Mouse (Mus musculus): Measurements from ENCODE around the gene Midn.

Gene Midn

DNA sequence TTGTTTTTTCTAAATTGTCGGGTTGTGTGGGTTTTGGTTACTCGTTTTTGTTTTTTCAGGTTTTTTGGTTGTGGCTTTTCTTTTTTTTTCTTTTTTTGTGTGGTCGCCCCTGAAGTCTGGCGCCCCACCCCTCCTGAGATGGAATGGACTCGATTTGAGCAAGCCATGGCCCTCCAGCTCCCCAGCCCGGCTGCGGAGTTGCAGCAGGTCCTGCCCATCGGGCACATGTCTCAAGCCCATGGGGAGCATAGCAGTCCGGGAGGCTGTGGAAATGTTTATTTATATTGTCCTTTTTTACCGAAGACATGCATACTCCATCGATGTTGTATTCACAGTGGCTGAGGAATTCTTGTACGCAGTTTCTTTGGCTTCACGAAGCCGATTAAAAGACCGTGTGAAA lies 23.2 kb downstream of the Midn start:
- no peak for DNase-seq (ENCODE audit: low spot score in 2 of 2)

DNA sequence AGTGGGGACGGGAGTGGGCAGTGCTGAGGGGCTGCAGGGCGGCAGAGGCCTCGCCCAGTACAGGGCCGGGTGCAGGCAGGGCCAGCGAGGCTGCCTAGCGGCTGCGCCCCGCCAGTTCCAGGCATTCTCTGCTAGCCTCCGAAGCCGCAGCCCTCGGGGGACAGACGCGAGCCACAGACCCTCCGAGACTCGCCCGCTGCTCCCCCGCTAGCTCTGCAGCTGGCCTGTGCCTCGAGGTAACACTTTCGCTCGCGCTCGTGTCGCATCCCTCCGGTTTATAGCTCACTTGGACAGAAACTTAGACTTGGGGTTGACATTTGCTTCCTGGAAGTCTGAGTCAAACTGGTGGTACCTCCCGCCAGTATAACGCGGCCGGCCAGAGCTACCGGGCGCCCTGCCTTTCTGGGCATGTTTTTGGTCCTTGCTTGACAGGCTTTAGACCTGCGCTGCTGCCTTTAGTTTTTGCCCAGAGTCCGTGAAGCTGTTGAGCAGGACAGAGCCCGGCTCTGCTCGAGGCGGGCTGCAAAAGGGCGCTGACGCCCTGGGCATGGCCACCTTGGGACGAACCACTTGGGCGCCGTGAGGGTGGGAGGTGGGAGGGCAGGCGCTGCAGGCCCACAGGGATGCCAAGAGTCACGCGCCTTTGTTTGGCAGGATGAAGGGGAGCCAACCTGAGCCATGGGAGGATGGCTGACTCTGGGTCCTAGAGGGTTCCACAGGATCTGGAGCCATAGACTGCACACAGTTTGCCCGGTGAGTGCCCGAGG lies 23.9 kb downstream of the Midn start:
- DNase-seq (ENCODE audit: low spot score in 2 of 2), result no peak

DNA sequence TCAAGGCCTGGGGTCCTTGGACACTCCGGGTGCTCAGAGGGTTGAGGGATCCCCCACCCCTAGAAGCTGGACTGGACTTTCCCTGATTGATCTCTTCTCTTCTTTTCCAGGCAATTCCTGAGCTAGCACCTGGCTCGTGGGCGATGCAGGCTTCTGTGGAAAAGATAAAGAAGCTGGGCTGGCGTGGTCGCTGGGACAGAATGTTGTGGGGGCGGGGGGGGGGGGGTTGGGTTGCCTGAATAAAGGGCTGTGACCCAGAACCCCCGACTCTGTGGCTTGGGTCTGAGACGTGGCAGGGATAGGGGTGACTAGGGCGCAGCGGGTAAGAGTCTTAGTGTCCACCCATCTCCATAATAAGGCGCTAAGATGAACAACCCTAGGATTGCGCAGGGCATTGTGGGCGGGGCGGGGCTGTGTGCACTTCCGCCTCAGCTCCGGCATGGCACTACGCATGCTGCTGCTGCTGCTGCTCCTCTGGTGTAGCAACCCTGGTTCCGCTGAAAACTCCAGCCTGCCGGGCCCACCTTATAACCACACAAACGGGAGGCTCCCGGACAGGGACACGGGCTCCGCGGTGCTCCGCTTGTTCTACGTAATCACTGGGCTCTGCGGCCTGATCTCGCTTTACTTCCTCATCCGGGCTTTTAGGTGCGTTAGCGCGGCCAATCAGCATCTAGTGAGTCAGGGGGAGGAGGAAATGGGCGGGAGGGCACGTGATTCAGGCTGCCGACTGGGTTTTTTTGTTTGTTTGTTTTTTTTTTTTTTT lies 24.6 kb downstream of the Midn start, which contains the start of gene 1600002K03Rik:
Gene 1600002K03Rik (plus strand): TSS at position 418 of the 766 bp plus-strand sequence.
- DNase-seq (ENCODE audit: low spot score in 2 of 2), result peak; percentile 80 to 83

DNA sequence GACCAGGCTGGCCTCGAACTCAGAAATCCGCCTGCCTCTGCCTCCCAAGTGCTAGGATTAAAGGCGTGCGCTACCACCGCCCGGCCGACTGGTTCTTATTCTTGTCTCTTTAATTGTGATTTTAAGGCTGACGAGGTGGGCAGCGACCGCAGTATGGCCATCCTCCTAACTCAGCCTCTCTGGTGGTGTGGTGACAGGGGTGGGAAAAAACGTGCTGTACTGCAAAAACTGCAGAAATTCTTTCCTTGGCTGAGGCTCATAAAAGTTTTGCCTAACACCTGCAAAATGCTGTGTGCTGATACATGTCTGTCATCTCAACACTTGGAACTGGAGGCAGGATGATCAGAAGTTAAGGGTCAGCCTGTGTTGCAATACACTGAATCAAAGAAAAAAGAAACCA lies 25.3 kb downstream of the Midn start:
- DNase-seq (ENCODE audit: low spot score in 2 of 2), result no peak

DNA sequence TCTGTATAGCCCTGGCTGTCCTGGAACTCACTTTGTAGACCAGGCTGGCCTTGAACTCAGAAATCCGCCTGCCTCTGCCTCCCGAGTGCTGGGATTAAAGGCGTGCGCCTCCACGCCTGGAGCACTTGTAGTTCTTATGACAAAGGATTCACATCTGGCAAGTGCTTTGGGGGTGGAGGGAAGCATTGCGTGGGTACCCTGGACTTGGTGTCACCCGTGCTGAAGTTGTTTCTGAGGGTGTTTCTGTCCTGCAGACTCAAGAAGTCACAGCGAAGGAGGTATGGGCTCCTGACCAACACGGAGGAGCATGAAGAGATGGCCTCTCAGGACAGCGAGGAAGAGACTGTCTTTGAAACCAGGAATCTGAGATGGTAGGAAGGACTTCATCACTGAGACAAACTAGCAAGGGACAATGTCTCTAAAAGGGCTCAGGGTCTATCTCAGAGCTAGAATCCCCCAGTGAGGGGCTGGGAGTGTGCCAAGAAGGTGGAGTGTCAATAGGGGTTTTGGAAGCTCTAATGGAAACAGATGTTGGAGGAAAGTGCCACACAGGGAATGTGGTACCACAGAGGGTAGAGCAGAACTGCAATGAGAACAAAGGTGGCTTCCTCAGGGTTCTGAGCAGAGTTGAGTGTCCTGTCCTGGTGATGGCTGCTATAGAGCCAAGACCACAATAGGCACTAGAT lies 26.0 kb downstream of the Midn start:
- no peak for DNase-seq (ENCODE audit: low spot score in 2 of 2)

DNA sequence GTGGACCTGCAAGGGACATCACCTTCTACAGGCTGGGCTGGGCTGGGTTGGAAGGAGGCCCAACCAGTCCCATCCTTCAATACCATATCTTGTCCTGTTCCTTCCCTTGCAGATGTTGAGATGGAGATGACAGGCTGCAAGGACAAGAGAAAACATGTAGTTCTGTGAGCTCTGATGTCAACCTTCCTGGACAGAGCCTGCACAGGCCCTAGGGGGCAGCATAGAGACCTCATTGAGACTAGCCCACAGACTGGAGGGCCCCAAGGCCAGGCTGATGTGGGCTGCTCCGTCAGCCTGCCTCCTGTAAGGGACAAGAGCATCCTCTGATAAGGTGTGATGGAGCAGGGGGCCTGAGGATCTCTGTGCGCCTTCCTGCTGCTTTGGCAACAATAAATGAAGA lies 26.6 kb downstream of the Midn start:
- no peak for DNase-seq (ENCODE audit: low spot score in 2 of 2)

DNA sequence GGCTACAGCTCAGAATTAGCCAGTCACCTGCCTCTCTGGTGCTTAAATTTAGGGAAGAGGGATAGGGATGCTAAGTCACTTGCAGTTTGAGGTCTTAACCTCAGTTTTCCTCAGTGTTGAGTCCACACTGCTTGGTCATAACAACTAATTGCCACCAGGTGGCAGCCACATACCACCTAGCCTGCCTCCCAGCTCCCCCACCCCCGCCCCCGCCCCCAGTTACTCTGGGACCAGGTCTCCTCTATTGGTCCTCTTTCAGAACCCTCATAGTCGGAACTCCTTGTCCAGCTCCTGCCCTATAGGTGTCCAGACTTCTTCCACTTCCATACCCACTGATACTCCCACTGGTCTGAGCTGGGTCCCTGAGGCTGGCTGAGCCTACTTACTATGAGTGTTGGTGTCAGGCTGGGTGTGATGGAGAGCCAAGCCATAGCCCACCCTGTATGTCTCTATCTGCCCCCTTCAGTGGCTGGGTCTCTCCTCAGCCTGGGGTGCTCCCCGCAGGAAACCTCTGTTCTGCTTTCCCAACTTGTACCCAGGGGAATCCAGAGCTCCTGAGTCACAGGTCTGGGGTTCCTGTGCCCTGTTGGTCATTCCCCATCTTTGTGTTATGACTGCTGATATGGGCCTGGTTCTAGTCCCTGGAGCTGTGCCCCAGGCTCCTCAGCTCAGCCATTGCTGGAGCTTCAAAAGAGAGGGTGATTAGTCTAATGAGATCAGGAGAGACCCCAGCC lies 27.6 kb downstream of the Midn start:
- no peak for DNase-seq (ENCODE audit: low spot score in 2 of 2)

DNA sequence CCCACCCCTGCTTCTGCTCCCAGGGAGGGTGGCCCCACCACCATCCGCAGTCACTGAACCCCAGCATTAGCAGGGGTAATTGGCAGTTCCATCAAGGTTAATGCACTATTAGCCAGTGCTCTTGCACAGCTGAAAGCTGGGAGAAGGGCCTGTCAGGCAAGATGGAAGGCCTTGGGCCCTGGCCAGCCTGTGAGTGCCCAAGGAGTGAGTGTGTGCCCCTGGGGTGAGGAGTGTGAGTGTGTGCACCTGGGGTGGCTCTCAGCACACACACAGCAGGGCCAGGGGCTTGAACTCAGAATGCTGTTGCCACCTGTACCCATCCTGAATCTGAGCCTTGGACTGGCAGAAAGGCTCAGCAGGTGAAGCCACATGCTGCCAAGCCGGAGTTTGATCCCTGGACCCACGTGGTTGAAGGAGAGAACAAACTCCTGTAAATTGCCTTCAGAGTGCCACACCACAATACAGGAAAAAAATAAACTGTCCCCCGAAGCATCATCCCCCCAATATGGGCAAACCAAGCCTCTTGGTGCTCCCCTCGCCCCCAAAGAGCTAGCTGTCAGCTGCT lies 28.3 kb downstream of the Midn start:
- DNase-seq (ENCODE audit: low spot score in 2 of 2), result no peak

DNA sequence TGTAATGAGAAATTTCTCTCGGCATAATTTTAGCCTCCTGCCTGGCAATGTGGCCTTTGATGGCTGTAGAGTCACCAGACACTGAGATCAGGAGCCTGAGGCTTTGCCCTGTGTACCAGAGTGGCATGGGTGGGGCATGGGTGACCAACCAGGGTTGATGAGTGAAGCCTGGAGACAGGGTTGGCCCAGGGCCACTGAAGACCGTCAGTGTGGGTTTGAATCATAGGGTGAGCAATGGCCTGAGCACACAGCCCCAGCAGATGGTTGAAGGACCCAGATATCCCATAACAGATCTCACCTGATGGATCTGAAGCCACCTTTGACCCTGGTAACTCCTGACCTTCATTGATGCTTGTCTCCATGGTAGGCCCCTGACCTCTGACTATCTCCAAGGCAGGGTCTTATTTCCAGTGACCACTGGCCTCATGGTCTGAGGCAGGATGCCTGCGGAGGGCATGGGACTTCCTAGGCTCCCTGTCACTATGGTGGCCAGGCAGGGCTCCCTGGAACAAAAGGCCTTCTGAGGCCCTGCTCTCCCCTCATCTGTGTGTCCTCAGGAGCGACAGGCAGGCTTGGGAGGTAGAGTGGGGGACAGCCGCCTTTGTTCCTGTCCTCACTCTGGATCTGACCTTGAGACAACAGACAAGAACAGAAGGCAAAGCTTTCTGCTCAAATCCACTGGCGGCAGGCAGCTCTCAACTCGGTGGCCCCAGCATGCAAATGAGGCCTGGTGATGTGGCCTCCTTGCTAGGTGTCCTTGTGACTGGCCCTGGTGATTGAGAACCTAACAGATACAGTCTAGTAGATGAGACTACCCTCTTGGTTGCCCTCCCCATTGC lies 29.6 kb downstream of the Midn start:
- no peak for DNase-seq (ENCODE audit: low spot score in 2 of 2)

DNA sequence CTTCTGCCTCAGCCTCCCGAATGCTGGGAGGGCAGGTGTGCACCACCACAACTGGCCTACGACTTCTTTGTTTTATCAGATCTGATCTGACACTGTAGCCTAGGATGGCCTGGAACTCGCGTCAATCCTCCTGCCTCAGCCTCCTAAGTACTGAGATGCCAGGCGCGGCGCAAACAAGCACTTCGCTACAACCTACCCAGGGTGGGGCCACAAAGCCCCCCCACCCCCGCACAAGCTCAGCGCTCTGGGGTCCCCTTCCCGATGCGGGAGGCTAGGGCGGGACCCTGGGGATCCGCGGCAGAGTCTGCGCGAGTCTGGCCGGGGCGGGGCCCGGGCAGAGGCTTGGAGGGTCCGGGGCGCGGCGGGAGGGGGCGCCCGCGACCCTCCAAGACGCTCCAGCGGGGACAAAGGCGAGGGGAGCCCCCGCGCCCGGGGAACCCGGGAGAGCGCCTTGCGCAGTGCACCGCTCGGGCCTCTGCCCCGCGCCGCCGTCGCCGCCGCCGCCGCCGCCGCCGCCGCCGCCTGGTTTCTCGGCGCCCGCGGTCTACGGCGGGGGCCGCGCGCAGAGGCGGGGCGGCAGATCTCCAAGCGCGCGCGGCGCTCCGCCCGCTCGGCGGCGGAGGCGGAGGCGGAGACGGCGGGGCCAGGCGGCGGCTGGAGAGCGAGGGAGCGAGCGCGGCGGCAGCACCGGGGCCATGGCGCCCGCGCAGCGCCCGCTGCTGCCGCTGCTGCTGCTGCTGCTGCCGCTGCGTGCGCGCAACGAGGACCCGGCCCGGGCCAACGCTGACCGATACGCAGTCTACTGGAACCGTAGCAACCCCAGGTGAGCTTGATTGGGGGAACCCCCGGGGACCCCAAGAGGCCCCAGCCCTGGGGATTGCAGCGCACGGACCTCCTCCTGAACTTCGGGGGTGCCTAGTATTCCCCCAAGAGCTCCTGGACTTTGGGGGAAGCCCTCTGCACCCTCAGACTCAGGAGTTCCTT lies 31.3 kb downstream of the Midn start, which contains the start of gene Efna2:
Gene Efna2 (plus strand): TSS at position 415 of the 984 bp plus-strand sequence.
- no peak for DNase-seq (ENCODE audit: low spot score in 2 of 2)

DNA sequence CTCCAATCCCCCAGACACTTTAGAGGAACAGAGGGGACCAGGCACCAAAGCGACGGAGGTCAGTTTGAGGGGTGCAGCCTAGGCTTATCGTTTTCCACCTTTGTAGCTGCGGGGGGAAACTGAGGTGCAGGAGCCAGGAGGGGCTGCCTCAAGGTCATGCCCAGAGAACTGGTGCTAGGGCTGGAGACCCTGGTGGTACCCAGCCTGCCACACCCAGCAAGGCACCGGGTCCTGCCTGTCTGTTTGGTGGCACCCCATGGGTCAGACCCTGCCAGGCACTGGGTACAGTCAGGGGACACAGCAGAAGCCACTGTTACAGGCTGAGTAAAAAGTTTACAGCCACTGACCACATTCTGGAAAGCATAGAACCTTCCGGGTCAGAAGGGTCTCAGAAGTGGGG lies 32.2 kb downstream of the Midn start:
- DNase-seq (ENCODE audit: low spot score in 2 of 2), result no peak

DNA sequence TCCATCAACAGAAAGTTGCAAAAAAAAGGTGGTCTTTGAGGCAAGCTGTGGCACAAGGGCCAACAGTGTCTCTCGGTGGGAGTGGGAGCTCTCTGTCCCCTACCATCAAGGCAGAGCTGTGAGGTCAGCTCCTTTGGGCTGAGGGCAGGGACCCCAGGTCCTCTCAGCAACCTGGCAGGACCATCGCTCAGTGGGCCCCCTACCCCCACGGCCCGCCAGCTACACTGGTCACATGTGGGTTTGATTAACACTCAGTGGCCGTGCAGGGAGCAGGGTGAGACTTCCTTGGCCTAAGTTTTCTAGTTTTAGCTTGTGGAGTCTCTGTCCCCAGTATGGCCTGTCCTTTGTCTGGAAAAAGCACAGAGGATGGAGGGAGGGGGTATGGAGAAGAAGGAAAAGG lies 32.8 kb downstream of the Midn start:
- DNase-seq (ENCODE audit: low spot score in 2 of 2), result no peak

DNA sequence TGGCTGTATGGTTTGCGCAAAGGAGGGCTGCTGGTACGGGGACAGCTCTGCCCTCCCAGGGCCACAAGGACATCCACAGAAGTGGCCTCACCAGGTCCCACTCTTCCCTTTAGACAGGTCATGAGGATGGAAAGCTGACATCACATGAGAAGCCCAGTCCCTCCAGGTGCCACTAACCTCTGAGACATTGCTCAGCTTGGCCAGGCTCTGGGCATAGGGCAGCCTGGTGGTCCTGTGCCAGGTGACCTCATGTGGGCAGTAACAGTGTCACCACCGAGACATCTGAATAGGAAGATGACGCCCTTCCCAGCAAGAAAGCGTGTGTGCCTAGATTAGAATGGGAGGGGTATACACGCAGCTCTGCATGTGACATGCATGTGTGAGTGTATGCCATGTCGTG lies 34.5 kb downstream of the Midn start:
- DNase-seq (ENCODE audit: low spot score in 2 of 2), result no peak

DNA sequence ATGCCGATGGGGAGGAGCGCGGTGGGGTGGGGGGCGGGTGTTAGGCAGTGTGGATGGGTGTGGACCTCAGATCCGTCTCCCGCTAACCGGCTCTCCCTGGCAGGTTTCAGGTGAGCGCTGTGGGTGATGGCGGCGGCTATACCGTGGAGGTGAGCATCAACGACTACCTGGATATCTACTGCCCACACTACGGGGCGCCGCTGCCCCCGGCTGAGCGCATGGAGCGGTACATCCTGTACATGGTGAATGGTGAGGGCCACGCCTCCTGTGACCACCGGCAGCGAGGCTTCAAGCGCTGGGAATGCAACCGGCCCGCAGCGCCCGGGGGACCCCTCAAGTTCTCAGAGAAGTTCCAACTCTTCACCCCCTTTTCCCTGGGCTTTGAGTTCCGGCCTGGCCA lies 38.6 kb downstream of the Midn start:
- no peak for DNase-seq (ENCODE audit: low spot score in 2 of 2)

DNA sequence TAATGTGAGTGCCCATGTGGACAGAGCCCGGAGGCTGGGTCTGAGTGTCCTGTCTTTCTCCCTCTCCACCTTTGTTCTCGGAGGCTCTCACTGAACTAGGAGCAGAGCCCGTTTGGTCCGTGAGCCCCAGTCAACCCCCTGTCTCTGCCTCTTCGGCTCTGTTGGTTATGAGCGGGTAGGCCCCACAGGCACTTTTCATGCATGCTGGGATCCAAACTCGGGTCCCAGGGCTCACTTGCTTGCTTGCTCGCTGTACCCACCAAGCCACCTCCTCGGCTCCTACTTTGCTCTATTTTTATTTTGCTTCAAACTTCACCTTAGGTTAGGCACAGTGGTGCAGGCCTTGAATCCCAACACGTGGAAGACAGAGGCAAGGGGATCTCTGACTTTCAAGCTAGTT lies 39.7 kb downstream of the Midn start:
- no peak for DNase-seq (ENCODE audit: low spot score in 2 of 2)

DNA sequence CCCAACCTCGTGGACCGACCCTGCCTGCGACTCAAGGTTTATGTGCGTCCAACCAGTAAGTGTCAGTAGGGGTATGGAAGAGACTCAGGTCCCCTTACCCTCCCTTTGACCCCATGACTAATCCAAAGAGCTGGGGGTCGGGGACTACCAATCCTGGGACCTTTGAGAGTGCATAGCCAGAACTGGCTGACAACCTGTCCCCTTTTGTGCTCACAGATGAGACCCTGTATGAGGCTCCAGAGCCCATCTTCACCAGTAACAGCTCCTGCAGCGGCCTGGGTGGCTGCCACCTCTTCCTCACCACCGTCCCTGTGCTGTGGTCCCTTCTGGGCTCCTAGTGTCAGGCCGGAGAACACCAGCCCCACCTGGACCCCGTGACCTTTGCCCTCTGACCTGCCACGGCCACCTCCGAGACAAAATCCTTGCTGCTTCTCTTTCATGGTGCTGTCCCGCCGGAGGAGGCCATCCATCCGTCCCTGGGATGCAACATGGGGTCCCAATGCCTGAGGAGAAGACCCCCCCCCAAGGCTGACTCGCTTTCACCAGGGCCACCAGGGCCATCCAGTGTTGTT lies 40.5 kb downstream of the Midn start:
- DNase-seq (ENCODE audit: low spot score in 2 of 2), result no peak

DNA sequence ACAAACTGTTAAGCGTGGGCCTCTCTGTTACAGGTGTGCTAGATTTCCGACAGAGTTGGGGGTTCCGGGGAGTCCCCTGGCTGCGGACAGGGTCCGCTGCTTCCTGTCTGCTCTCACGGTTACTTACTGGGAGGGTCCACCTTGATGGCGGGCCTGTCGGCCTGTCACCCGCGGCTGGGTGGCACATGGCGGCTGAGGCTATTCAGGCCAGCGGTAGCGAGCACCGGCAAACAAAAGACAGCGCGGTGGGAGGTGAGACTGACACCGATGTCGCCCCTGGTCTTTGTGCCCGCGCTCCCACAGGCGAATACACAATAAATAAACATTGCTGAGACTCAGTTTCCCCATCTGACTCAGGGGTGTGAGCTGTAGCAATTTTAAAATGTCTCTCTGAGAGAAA lies 41.9 kb downstream of the Midn start:
- DNase-seq (ENCODE audit: low spot score in 2 of 2), result no peak

DNA sequence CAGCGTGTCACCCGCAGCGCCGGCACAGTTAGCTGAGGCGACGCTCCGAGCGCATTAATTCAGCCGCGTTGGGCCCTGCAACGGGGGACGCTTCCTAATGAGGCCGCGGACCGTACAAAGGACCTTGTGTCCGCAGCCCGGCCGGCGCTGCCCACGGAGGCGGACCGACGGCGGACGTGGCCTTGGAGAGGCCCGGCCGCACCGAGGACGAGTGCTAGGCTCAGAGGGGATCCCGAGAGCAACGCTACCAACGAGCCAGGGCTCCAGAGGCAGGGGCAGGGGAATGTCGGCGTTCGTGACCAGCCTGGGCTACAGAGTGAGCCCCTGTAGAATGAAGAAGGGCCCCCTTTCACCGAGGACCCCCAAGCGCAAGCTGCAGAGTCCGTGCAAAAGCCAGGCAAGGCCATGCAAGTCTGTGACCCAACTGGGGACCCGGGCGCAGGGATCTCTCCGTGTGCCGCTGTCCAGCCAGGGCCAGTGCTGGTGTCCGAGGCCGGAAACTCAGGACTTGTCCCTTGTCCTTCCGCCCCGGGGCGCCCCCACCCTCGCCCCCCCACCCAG lies 42.5 kb downstream of the Midn start:
- peak in 1 of 2 experiments; percentile 28 for DNase-seq (ENCODE audit: low spot score in 2 of 2)

DNA sequence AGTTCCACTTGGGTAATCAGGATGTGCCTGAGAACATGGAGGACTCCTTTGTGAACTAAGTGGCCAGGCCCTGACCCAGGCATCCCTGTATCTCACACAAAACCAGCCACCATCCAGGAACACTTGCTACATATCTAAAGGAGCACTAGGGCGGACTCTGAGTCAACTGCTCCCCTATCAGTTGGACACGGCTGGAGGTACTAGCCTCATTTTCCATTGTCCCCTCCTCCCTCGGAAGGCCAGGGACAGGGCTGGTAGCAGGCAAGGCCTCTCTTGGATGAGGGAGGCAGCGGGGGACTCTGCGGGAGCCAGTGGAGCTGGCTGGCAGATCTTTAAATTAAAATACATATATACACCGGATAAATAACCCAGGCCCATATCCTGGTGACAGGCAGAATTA lies 45.9 kb downstream of the Midn start:
- no peak for DNase-seq (ENCODE audit: low spot score in 2 of 2)

All from frontal cortex, postnatal 25 days (tissue).